Mouse (Mus musculus): ENCODE data around the gene Foxn3. TPM values are rescaled to one million over a fixed set of nuclear protein-coding genes. Genes with fewer than 3 reads are reported as not detected.

Foxn3 gene
- polyA plus RNA-seq, 1 experiment from 2014 or later, result 81.4 TPM

DNA sequence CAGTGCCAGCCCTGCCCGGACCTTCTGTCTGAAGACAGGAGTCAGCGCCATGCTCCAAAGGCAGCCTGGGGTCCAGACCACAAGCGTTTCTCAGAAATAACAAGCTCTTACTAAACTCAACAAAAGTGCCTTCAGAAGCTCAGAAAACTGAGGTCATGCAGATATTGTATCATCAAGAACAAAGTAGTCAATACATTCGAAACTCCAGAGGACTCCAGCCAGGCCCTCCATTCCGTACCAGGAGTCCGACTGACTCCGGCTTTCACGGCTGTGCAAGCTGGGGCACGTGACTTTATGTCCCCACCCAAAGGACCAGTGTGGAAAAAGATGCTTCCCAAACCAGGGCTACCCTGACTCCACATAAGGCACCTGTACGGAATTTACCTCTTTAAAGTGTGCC is 195.1 kb downstream of the Foxn3 start:
- Histone ChIP-seq H3K9ac (replicated peaks; ENCODE audit: low read length) (no peak overlapping the region), H3K36me3 (ENCODE audit: control insufficient read depth, insufficient read depth, low read length) (no peaks in the 10 kb centered on the region), H3K9me3 (ENCODE audit: control insufficient read depth, low read length) (no peaks in the 10 kb centered on the region), H3K4me1 (ENCODE audit: control insufficient read depth, insufficient read depth, low read length) (no peaks in the 10 kb centered on the region; the same call in 1 of the 2 replicates), H3K27me3 (ENCODE audit: control insufficient read depth, insufficient read depth, low read length) (no peaks in the 10 kb centered on the region), H3K4me3 (replicated peaks; ENCODE audit: low read depth, low read length) (no peak overlapping the region), H3K4me2 (ENCODE audit: low read length) (no peak overlapping the region), H3K27ac (replicated peaks; ENCODE audit: low read depth, low read length) (no peak overlapping the region)
- WGBS, result 94% methylated on average over 10 of the region's 10 CpGs
- no peak for ATAC-seq (ENCODE audit: low FRiP score, low TSS enrichment)
- DNase-seq, result no peak

DNA sequence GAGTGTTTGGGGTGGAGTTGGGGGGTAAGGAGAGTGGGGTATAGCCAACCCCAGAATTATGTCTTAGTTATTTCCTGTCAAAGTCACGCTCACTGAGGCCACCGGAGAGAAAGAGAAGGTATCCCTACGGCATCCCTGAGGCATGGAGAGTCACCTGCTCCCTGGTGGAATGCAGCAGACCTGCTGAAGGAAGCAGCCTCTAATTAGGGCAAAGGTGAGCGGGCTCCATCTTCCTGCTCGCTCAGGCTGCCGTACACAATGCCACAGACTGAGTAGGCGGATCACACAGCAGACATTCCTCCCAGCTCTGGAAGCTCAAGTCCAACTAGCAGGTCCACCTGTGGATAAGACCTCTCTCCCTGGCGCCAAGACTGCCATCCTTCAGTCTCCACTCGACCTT is 197.4 kb downstream of the Foxn3 start:
- H3K9me3 ChIP-seq (ENCODE audit: control insufficient read depth, low read length), result no peaks in the 10 kb centered on the region
- no peaks in the 10 kb centered on the region for H3K36me3 ChIP-seq (ENCODE audit: control insufficient read depth, insufficient read depth, low read length)
- DNase-seq (no peak), ATAC-seq (ENCODE audit: low FRiP score, low TSS enrichment) (no peak)
- no peak overlapping the region for H3K9ac ChIP-seq (replicated peaks; ENCODE audit: low read length)
- WGBS, result 87% methylated on average over 9 of the region's 9 CpGs
- no peak overlapping the region for H3K4me3 ChIP-seq (replicated peaks; ENCODE audit: low read depth, low read length)
- H3K27ac ChIP-seq (replicated peaks; ENCODE audit: low read depth, low read length), result no peak overlapping the region
- peaks cover 13% of the 10 kb centered on the region; the same call in 1 of the 2 replicates for H3K4me1 ChIP-seq (ENCODE audit: control insufficient read depth, insufficient read depth, low read length)
- H3K27me3 ChIP-seq (ENCODE audit: control insufficient read depth, insufficient read depth, low read length), result no peaks in the 10 kb centered on the region
- H3K4me2 ChIP-seq (ENCODE audit: low read length), result no peak overlapping the region

DNA sequence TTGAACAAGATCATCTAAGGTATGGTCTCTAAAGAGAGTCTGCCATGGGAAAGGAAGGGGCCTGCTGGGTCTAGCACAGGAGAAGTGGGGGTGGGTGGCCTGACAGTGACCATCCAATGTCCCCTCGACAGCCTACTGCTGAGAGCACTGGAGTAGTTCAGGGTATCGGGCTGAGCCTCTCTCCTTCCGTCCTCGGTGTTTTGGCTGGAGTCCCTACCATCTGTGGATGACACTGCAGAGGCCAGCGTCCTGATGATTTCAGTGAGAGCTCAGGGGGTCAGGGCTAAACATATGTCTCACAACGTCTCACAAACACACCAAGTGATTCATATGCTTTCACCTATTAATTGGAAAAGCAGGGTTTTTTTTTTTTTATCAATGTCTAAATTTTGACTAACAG is 199.2 kb downstream of the Foxn3 start:
- DNase-seq (no peak), ATAC-seq (ENCODE audit: low FRiP score, low TSS enrichment) (no peak)
- 88% methylated on average over 6 of the region's 6 CpGs for WGBS

GRCm38 (mm10) chr12:99363024-99363423 is 200.4 kb downstream of the Foxn3 start:
- 91% methylated on average over 6 of the region's 6 CpGs for WGBS

More for the DNA sequence above, 199.2 kb downstream of the Foxn3 start:
- Histone ChIP-seq H3K4me2 (ENCODE audit: low read length) (no peak overlapping the region), H3K27ac (replicated peaks; ENCODE audit: low read depth, low read length) (no peak overlapping the region), H3K4me1 (ENCODE audit: control insufficient read depth, insufficient read depth, low read length) (peaks cover 16% of the 10 kb centered on the region; the same call in 1 of the 2 replicates), H3K4me3 (replicated peaks; ENCODE audit: low read depth, low read length) (no peak overlapping the region), H3K36me3 (ENCODE audit: control insufficient read depth, insufficient read depth, low read length) (no peaks in the 10 kb centered on the region), H3K9ac (replicated peaks; ENCODE audit: low read length) (no peak overlapping the region), H3K27me3 (ENCODE audit: control insufficient read depth, insufficient read depth, low read length) (no peaks in the 10 kb centered on the region), H3K9me3 (ENCODE audit: control insufficient read depth, low read length) (no peaks in the 10 kb centered on the region)

GRCm38 (mm10) chr12:99361752-99362132 is 201.6 kb downstream of the Foxn3 start:
- no peak overlapping the region for H3K9ac ChIP-seq (replicated peaks; ENCODE audit: low read length)
- H3K27ac ChIP-seq (replicated peaks; ENCODE audit: low read depth, low read length), result 0 out of 2 replicates have a peak overlapping the region, but pooled peaks have one; percentile 20
- H3K4me3 ChIP-seq (replicated peaks; ENCODE audit: low read depth, low read length), result no peak overlapping the region
- no peak overlapping the region for H3K4me2 ChIP-seq (ENCODE audit: low read length)
- no peaks in the 10 kb centered on the region for H3K27me3 ChIP-seq (ENCODE audit: control insufficient read depth, insufficient read depth, low read length)
- WGBS, result 78% methylated on average over 5 of the region's 5 CpGs
- DNase-seq (no peak), ATAC-seq (ENCODE audit: low FRiP score, low TSS enrichment) (no peak)
- no peaks in the 10 kb centered on the region for H3K9me3 ChIP-seq (ENCODE audit: control insufficient read depth, low read length)
- H3K36me3 ChIP-seq (ENCODE audit: control insufficient read depth, insufficient read depth, low read length), result no peaks in the 10 kb centered on the region
- H3K4me1 ChIP-seq (ENCODE audit: control insufficient read depth, insufficient read depth, low read length), result peaks cover 16% of the 10 kb centered on the region; the same call in 1 of the 2 replicates

More at GRCm38 (mm10) chr12:99363024-99363423, 200.4 kb downstream of the Foxn3 start:
- Histone ChIP-seq H3K36me3 (ENCODE audit: control insufficient read depth, insufficient read depth, low read length) (no peaks in the 10 kb centered on the region), H3K27me3 (ENCODE audit: control insufficient read depth, insufficient read depth, low read length) (no peaks in the 10 kb centered on the region), H3K4me3 (replicated peaks; ENCODE audit: low read depth, low read length) (no peak overlapping the region), H3K4me1 (ENCODE audit: control insufficient read depth, insufficient read depth, low read length) (peaks cover 16% of the 10 kb centered on the region; the same call in 1 of the 2 replicates), H3K27ac (replicated peaks; ENCODE audit: low read depth, low read length) (no peak overlapping the region), H3K9me3 (ENCODE audit: control insufficient read depth, low read length) (no peaks in the 10 kb centered on the region), H3K9ac (replicated peaks; ENCODE audit: low read length) (no peak overlapping the region), H3K4me2 (ENCODE audit: low read length) (no peak overlapping the region)
- no peak for DNase-seq
- no peak for ATAC-seq (ENCODE audit: low FRiP score, low TSS enrichment)

DNA sequence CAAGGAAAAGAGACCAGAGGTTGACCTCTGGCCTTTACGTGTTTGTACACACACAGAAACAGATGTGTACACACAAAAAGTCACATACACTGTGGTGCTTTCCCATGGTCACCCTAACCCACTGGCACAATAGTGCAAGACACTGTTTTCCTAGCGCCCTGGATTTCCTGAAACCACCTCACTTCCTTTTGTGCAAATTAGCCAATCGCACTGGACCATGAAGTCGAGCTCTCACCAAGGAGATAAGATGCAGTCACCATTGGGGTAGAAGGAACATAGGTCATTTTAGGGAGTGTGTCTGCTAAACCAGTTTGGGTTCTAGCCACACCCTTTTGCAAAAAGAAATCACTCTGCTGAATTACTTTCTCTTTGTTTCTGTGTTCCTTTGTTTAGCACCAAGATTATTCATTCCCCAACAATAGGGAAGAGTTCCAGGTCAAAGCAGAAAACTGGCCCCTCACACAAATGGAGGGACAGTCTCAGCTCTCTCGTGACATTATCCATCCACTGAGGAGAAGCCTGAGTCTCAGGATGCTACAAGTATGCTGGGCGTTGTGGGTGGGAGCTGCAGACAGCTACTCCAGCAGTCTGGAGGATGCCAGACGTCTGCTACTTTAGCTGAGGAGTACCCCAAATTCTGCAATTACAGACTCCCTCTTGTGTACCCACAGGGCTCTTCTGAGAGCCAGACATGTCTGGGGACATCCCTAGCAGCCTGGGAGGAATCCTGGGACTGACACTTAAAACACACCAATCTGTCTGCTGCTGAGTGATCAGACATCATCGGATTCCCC is 202.2 kb downstream of the Foxn3 start:
- no peak overlapping the region for H3K4me2 ChIP-seq (ENCODE audit: low read length)
- no peaks in the 10 kb centered on the region for H3K36me3 ChIP-seq (ENCODE audit: control insufficient read depth, insufficient read depth, low read length)
- H3K9me3 ChIP-seq (ENCODE audit: control insufficient read depth, low read length), result no peaks in the 10 kb centered on the region
- 63% methylated on average over 8 of the region's 8 CpGs for WGBS
- no peak overlapping the region for H3K4me3 ChIP-seq (replicated peaks; ENCODE audit: low read depth, low read length)
- no peaks in the 10 kb centered on the region for H3K27me3 ChIP-seq (ENCODE audit: control insufficient read depth, insufficient read depth, low read length)
- ATAC-seq (ENCODE audit: low FRiP score, low TSS enrichment) (no peak), DNase-seq (no peak)
- peaks cover 16% of the 10 kb centered on the region; the same call in 1 of the 2 replicates for H3K4me1 ChIP-seq (ENCODE audit: control insufficient read depth, insufficient read depth, low read length)
- 0 out of 2 replicates have a peak overlapping the region, but pooled peaks have one; percentile 20 for H3K27ac ChIP-seq (replicated peaks; ENCODE audit: low read depth, low read length)
- no peak overlapping the region for H3K9ac ChIP-seq (replicated peaks; ENCODE audit: low read length)

- Histone ChIP-seq H3K9me3 (ENCODE audit: control insufficient read depth, low read length) (no peaks in the 10 kb centered on the region), H3K4me2 (ENCODE audit: low read length) (no peak overlapping the region), H3K27me3 (ENCODE audit: control insufficient read depth, insufficient read depth, low read length) (no peaks in the 10 kb centered on the region), H3K27ac (replicated peaks; ENCODE audit: low read depth, low read length) (no peak overlapping the region), H3K4me1 (ENCODE audit: control insufficient read depth, insufficient read depth, low read length) (peaks cover 16% of the 10 kb centered on the region; the same call in 1 of the 2 replicates), H3K4me3 (replicated peaks; ENCODE audit: low read depth, low read length) (no peak overlapping the region), H3K9ac (replicated peaks; ENCODE audit: low read length) (no peak overlapping the region), H3K36me3 (ENCODE audit: control insufficient read depth, insufficient read depth, low read length) (no peaks in the 10 kb centered on the region)
- 82% methylated on average over 5 of the region's 5 CpGs for WGBS
- DNase-seq (no peak), ATAC-seq (ENCODE audit: low FRiP score, low TSS enrichment) (no peak)
Measured at GRCm38 (mm10) chr12:99358698-99359097, 204.7 kb downstream of the Foxn3 start.

- Histone ChIP-seq H3K9ac (replicated peaks; ENCODE audit: low read length) (no peak overlapping the region), H3K9me3 (ENCODE audit: control insufficient read depth, low read length) (no peaks in the 10 kb centered on the region)
Measured at GRCm38 (mm10) chr12:99356660-99357059, 206.7 kb downstream of the Foxn3 start.

GRCm38 (mm10) chr12:99353692-99354091 is 209.7 kb downstream of the Foxn3 start:
- Histone ChIP-seq H3K9ac (replicated peaks; ENCODE audit: low read length) (no peak overlapping the region), H3K4me1 (ENCODE audit: control insufficient read depth, insufficient read depth, low read length) (peaks cover 2% of the 10 kb centered on the region), H3K36me3 (ENCODE audit: control insufficient read depth, insufficient read depth, low read length) (no peaks in the 10 kb centered on the region), H3K4me2 (ENCODE audit: low read length) (no peak overlapping the region), H3K9me3 (ENCODE audit: control insufficient read depth, low read length) (no peaks in the 10 kb centered on the region), H3K27ac (replicated peaks; ENCODE audit: low read depth, low read length) (no peak overlapping the region), H3K27me3 (ENCODE audit: control insufficient read depth, insufficient read depth, low read length) (no peaks in the 10 kb centered on the region), H3K4me3 (replicated peaks; ENCODE audit: low read depth, low read length) (no peak overlapping the region)
- ATAC-seq (ENCODE audit: low FRiP score, low TSS enrichment), result no peak
- 92% methylated on average over 11 of the region's 11 CpGs for WGBS
- DNase-seq, result no peak

More at GRCm38 (mm10) chr12:99356660-99357059, 206.7 kb downstream of the Foxn3 start:
- no peak overlapping the region for H3K4me3 ChIP-seq (replicated peaks; ENCODE audit: low read depth, low read length)
- H3K27me3 ChIP-seq (ENCODE audit: control insufficient read depth, insufficient read depth, low read length), result no peaks in the 10 kb centered on the region
- no peak for DNase-seq
- no peak overlapping the region for H3K27ac ChIP-seq (replicated peaks; ENCODE audit: low read depth, low read length)
- 0 out of 2 replicates have a peak, but pooled peaks cover 9% of the 10 kb centered on the region for H3K4me1 ChIP-seq (ENCODE audit: control insufficient read depth, insufficient read depth, low read length)
- ATAC-seq (ENCODE audit: low FRiP score, low TSS enrichment), result no peak
- H3K36me3 ChIP-seq (ENCODE audit: control insufficient read depth, insufficient read depth, low read length), result no peaks in the 10 kb centered on the region
- no peak overlapping the region for H3K4me2 ChIP-seq (ENCODE audit: low read length)
- 91% methylated on average over 8 of the region's 8 CpGs for WGBS

Data from midbrain, embryonic 14.5 days (tissue).